Mouse (Mus musculus): Measurements from ENCODE around the gene Nfia. TPM values are rescaled to one million over a fixed set of nuclear protein-coding genes. Genes with fewer than 3 reads are reported as not detected.
A peak's percentile ranks its signal among the peaks of the same experiment; 100 is the strongest.

The Nfia gene
- polyA plus RNA-seq, 1 experiment from 2014 or later, result 26.6 TPM

DNA sequence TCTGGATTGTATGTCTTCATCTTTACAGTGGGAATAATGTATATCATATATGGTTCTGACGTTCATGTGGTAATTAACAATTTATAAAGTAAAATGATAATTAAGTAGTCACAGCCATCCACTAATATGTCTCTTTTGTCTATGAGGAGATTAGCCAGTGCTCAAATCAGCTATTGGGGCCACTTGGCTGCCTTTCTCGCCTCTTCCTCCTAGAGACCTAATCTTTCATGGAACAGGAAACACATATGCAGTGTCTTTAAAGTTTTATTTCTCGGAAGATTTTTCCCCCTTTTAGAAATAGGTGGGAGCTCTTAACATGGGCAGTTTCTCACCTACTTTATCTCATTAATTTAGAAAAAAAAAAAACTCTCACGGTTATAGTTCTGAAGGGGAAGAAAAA is 22.1 kb upstream of the Nfia start:
- H3K36me3 ChIP-seq (ENCODE audit: control insufficient read depth, insufficient read depth, low read length), result no peaks in the 10 kb centered on the region
- ATAC-seq, result no peak
- no peaks in the 10 kb centered on the region for H3K9me3 ChIP-seq (replicated peaks; ENCODE audit: control insufficient read depth, low read length, poor library complexity, severe bottlenecking)
- H3K27ac ChIP-seq (ENCODE audit: low read length), result no peak overlapping the region
- H3K27me3 ChIP-seq (ENCODE audit: control insufficient read depth, insufficient read depth, low read depth, low read length), result peaks cover 40% of the 10 kb centered on the region
- WGBS, result 49% methylated on average over 4 of the region's 4 CpGs
- no peak overlapping the region for H3K9ac ChIP-seq (ENCODE audit: low read depth, low read length)
- H3K4me1 ChIP-seq (ENCODE audit: control insufficient read depth, insufficient read depth, low read length), result peaks cover 18% of the 10 kb centered on the region
- H3K4me2 ChIP-seq (ENCODE audit: low read length), result no peak overlapping the region
- H3K4me3 ChIP-seq (ENCODE audit: low read depth, low read length), result no peak overlapping the region

DNA sequence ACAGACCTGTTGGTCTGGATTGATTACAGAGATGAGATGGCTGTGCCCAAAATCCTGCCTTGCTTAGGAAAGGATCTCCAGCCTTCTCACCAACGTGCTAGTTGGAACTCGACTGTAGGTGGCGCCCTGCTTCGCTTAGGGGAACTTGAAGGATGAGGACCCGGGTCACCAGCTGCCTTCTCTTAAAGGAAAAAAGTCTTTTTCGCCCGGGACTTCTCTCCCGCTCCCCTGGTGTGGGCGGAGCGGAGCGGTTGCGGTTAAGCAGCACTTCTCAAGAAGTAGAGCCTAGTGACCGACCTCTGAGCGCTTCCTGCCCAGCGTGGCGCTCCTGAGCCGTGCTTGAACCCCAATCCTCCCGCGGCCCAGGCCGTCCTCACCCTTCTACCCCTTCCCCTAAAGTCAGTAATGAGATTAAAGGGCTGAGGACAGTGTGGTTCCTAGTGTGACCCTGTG is 21.5 kb upstream of the Nfia start:
- H3K27me3 ChIP-seq (ENCODE audit: control insufficient read depth, insufficient read depth, low read depth, low read length), result peaks cover 45% of the 10 kb centered on the region
- H3K4me3 ChIP-seq (ENCODE audit: low read depth, low read length), result peak overlapping the region; percentile 37
- no peaks in the 10 kb centered on the region for H3K36me3 ChIP-seq (ENCODE audit: control insufficient read depth, insufficient read depth, low read length)
- H3K9ac ChIP-seq (ENCODE audit: low read depth, low read length), result peak overlapping the region; percentile 59; the same call in 1 of the 2 replicates
- peaks cover 14% of the 10 kb centered on the region for H3K4me1 ChIP-seq (ENCODE audit: control insufficient read depth, insufficient read depth, low read length)
- 0% methylated on average over 20 of the region's 20 CpGs for WGBS
- no peaks in the 10 kb centered on the region for H3K9me3 ChIP-seq (replicated peaks; ENCODE audit: control insufficient read depth, low read length, poor library complexity, severe bottlenecking)
- H3K27ac ChIP-seq (ENCODE audit: low read length), result peak overlapping the region; percentile 53; the same call in 1 of the 2 replicates
- ATAC-seq, result peak; percentile 67
- peak overlapping the region; percentile 78 for H3K4me2 ChIP-seq (ENCODE audit: low read length)

DNA sequence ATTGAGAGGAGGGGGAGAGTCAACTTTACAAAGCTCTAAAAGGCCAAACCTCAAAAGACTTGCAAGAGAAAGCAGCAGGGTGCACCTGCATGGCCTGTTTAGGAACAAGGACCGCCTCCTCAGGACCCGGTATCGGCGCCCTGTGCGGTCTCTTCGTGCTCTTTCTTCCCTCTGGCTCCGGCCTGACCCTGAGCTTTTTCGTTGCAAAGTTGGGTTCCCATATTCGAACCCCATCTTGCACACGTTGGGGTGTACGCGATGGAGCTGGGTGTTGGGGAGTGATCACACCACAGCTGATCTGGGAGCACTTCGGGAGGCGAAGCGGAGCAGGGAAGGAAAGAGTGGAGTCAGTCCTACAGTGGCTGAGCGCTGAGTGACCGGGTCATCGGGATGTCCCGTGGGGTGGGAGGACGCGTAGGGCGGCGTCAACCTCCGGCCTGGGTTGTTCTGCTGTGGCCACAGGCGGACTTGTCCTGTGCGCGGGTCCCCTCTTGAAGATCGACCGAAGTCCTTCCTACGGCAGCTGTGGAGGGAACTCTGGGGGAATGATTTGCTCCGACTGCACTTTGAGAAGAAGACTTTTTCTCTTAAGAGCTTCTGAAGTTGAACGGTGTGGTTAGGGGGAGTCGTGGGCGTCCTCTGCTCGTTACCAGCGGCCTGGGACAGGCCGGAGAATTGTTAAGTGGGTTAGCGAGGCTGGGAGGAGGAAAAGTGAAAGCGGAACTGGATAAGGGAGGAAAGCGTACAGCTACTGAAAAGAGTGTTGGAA is 20.9 kb upstream of the Nfia start:
- Histone ChIP-seq H3K9ac (ENCODE audit: low read depth, low read length) (peak overlapping the region; percentile 59), H3K36me3 (ENCODE audit: control insufficient read depth, insufficient read depth, low read length) (no peaks in the 10 kb centered on the region), H3K27ac (ENCODE audit: low read length) (peak overlapping the region; percentile 53), H3K4me2 (ENCODE audit: low read length) (peak overlapping the region; percentile 78), H3K4me1 (ENCODE audit: control insufficient read depth, insufficient read depth, low read length) (peaks cover 14% of the 10 kb centered on the region), H3K4me3 (ENCODE audit: low read depth, low read length) (peak overlapping the region; percentile 37), H3K27me3 (ENCODE audit: control insufficient read depth, insufficient read depth, low read depth, low read length) (peaks cover 47% of the 10 kb centered on the region), H3K9me3 (replicated peaks; ENCODE audit: control insufficient read depth, low read length, poor library complexity, severe bottlenecking) (no peaks in the 10 kb centered on the region)
- 1% methylated on average over 40 of the region's 40 CpGs for WGBS
- peak; percentile 65 for ATAC-seq

DNA sequence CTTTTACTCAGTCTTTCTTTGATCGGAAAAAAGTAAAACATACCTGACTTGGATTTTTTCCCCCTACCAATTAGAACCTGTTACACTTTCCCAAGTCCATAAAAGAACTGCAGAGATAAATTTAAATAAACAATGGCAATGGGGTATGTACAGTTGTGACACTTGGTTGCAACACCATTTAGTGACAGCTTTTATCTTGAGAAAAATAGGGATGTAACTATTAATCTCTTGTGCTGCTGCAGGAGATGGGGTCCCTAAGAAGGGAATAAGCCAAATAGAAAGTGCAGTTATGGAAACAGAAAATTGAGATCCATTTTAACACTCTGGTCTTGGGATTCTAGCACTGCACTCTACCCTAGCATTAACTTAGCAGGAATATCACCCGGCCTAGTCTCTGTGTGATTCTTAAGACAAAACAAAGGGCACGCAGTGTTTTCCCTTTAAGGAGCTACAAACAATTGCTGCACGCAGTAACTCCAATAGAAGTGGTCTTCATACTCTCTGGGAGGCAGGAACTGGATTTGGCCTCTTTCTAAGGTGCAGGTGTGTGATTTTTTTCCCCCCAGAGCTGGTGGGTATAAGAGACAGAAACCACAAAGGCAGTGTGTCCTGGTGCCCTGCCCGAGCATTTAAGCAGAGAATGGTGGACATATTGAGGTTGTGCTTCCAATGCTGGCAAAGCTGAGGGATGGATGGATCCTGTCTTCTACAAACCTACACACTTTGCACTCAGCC is 20.1 kb upstream of the Nfia start:
- WGBS, result 21% methylated on average over 5 of the region's 5 CpGs
- Histone ChIP-seq H3K9me3 (replicated peaks; ENCODE audit: control insufficient read depth, low read length, poor library complexity, severe bottlenecking) (no peaks in the 10 kb centered on the region), H3K27ac (ENCODE audit: low read length) (no peak overlapping the region), H3K9ac (ENCODE audit: low read depth, low read length) (no peak overlapping the region), H3K4me3 (ENCODE audit: low read depth, low read length) (peak overlapping the region; percentile 37; the same call in 1 of the 2 replicates), H3K4me2 (ENCODE audit: low read length) (peak overlapping the region; percentile 78), H3K36me3 (ENCODE audit: control insufficient read depth, insufficient read depth, low read length) (no peaks in the 10 kb centered on the region), H3K4me1 (ENCODE audit: control insufficient read depth, insufficient read depth, low read length) (peaks cover 14% of the 10 kb centered on the region), H3K27me3 (ENCODE audit: control insufficient read depth, insufficient read depth, low read depth, low read length) (peaks cover 47% of the 10 kb centered on the region)
- no peak for ATAC-seq

DNA sequence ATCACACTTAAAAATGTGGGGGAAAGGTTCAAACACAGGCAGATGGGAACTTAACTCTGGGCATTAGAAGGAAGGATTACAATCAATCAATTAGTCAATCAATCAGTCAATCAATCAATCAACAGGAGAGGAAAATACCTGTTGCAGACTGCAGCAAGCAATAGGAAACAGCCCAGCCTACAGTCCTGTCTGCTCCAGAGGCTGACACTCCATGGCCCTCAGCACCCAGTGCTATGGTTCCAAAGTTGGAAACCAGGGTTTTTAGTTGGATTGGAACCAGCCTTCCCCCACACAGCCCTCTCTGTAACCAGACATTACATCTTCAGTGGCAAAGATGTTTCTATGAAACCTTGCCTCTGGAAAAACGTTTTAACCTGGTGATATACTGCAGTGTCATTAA is 19.0 kb upstream of the Nfia start:
- no peak for ATAC-seq
- WGBS, result 15% methylated on average over 1 of the region's 1 CpGs
- Histone ChIP-seq H3K4me1 (ENCODE audit: control insufficient read depth, insufficient read depth, low read length) (peaks cover 20% of the 10 kb centered on the region), H3K9me3 (replicated peaks; ENCODE audit: control insufficient read depth, low read length, poor library complexity, severe bottlenecking) (no peaks in the 10 kb centered on the region), H3K9ac (ENCODE audit: low read depth, low read length) (no peak overlapping the region), H3K27me3 (ENCODE audit: control insufficient read depth, insufficient read depth, low read depth, low read length) (peaks cover 47% of the 10 kb centered on the region), H3K27ac (ENCODE audit: low read length) (no peak overlapping the region), H3K4me2 (ENCODE audit: low read length) (no peak overlapping the region), H3K36me3 (ENCODE audit: control insufficient read depth, insufficient read depth, low read length) (no peaks in the 10 kb centered on the region), H3K4me3 (ENCODE audit: low read depth, low read length) (no peak overlapping the region)

DNA sequence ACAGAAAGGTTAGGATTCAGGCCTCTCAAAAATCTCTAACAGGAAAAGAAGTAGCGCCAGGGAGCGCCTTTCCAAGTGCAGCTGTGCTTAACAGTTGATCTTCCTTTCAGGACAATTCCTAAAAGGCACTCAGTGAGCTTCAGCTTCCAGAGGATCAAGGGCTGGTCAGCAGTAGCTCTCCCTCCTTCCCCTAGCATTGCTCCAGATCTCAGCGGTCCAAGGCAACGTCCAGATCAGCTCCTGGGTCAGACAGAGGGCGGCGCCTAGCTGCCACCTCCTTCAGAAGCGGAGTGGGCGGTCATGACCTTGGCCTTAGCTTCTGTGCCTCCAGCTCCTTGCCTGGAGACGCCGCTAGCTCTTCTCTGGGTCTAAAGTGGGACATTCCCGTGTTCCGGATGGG is 18.3 kb upstream of the Nfia start:
- Histone ChIP-seq H3K27ac (ENCODE audit: low read length) (no peak overlapping the region), H3K4me3 (ENCODE audit: low read depth, low read length) (no peak overlapping the region), H3K4me2 (ENCODE audit: low read length) (no peak overlapping the region), H3K9ac (ENCODE audit: low read depth, low read length) (no peak overlapping the region), H3K27me3 (ENCODE audit: control insufficient read depth, insufficient read depth, low read depth, low read length) (peaks cover 48% of the 10 kb centered on the region), H3K9me3 (replicated peaks; ENCODE audit: control insufficient read depth, low read length, poor library complexity, severe bottlenecking) (no peaks in the 10 kb centered on the region), H3K36me3 (ENCODE audit: control insufficient read depth, insufficient read depth, low read length) (no peaks in the 10 kb centered on the region), H3K4me1 (ENCODE audit: control insufficient read depth, insufficient read depth, low read length) (peaks cover 24% of the 10 kb centered on the region)
- no peak for ATAC-seq
- WGBS, result 16% methylated on average over 12 of the region's 12 CpGs

DNA sequence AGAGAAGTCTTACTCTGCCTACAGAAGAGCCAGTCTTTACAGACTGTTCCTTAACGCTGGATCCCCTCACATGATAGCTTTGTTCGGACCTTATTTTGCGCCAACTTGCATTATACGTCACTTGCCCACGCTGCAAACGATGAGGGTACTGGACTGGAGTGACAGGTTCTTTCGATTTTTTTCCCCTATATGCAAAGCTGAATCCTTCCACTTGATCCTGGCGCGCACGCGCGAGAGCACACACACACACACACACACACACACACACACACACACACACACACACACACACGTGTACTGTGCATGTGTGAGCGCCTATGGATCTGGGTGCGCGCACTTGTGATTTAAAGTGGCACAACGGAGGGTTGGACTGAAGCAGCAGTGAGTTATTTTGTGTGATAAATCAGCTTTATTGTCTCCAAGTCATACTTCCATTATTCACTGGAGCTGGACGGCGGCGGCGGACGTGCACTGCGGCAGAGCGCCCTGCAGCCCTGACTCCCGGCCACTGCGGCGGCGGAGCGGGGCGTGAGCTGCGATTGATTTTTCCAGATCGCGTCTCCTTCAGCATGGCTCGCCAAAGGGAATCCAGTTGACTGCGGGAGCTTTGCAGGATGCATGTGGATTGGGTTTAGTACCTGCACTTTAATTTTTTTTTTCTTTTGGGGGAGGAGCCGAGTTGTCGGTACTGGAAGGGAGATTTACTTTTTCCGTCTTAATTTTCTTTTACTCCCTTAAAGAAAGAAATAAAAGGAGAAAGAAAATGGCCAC is 15.1 kb upstream of the Nfia start:
- Histone ChIP-seq H3K4me3 (ENCODE audit: low read depth, low read length) (peak overlapping the region; percentile 52), H3K4me1 (ENCODE audit: control insufficient read depth, insufficient read depth, low read length) (peaks cover 14% of the 10 kb centered on the region), H3K27me3 (ENCODE audit: control insufficient read depth, insufficient read depth, low read depth, low read length) (peaks cover 39% of the 10 kb centered on the region), H3K27ac (ENCODE audit: low read length) (peak overlapping the region; percentile 78), H3K36me3 (ENCODE audit: control insufficient read depth, insufficient read depth, low read length) (no peaks in the 10 kb centered on the region), H3K9ac (ENCODE audit: low read depth, low read length) (peak overlapping the region; percentile 70), H3K4me2 (ENCODE audit: low read length) (peak overlapping the region; percentile 66), H3K9me3 (replicated peaks; ENCODE audit: control insufficient read depth, low read length, poor library complexity, severe bottlenecking) (no peaks in the 10 kb centered on the region)
- ATAC-seq, result peak; percentile 84
- under 1% methylated on average over 38 of the region's 38 CpGs for WGBS

DNA sequence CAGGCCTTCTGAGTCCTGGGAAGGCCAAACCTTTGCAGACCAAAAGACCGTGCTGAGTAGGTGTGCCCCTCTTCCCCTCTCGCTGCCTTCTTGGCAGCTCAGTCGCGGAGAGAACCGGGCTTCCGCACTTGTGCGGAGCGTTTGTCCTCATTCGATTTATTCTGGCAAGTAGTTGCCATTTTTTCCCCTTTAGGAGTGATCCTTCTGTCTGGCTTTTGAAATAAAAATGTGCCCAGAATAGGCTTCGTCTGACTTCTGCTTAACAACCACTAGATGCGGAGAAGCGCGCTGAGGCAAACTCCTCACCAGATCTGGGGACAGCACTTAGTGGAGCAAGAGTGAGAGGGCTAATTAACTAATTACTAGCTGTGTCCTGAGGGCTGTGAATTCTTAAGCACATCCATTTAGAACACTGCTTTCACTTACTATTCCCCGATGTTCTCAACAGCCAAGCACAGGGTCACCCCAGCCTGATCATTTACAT is 14.5 kb upstream of the Nfia start:
- peaks cover 33% of the 10 kb centered on the region for H3K27me3 ChIP-seq (ENCODE audit: control insufficient read depth, insufficient read depth, low read depth, low read length)
- WGBS, result under 1% methylated on average over 14 of the region's 14 CpGs
- H3K4me1 ChIP-seq (ENCODE audit: control insufficient read depth, insufficient read depth, low read length), result peaks cover 14% of the 10 kb centered on the region
- no peaks in the 10 kb centered on the region for H3K9me3 ChIP-seq (replicated peaks; ENCODE audit: control insufficient read depth, low read length, poor library complexity, severe bottlenecking)
- peak overlapping the region; percentile 70 for H3K9ac ChIP-seq (ENCODE audit: low read depth, low read length)
- H3K4me2 ChIP-seq (ENCODE audit: low read length), result peak overlapping the region; percentile 66
- H3K4me3 ChIP-seq (ENCODE audit: low read depth, low read length), result peak overlapping the region; percentile 52
- H3K36me3 ChIP-seq (ENCODE audit: control insufficient read depth, insufficient read depth, low read length), result no peaks in the 10 kb centered on the region
- peak overlapping the region; percentile 78 for H3K27ac ChIP-seq (ENCODE audit: low read length)
- peak; percentile 68 for ATAC-seq

Data from midbrain, embryonic 16.5 days (tissue).